Mouse (Mus musculus) lung, embryonic 16.5 days (tissue): ENCODE data around the gene Erh. TPM values are rescaled to one million over a fixed set of nuclear protein-coding genes. Genes with fewer than 3 reads are reported as not detected.
A peak's percentile ranks its signal among the peaks of the same experiment; 100 is the strongest.

Source experiments
- ATAC-seq: fragments of 200-750 bp; cut with Nextera tagmentation; 2 replicates; pipeline ENCODE4 v1.8.0; 2017; ENCODE audit warnings: low read depth, mild to moderate bottlenecking, moderate library complexity
- H3K27ac ChIP-seq: fragments of 300-500 bp; sonication (generic); 2 replicates; pipeline ENCODE4 v1.5.1; 2014; ENCODE audit warnings: mild to moderate bottlenecking, control low read depth, low read length
- H3K27me3 ChIP-seq: fragments of 300-500 bp; sonication (generic); 2 replicates; pipeline ENCODE4 v1.6.1; 2014; ENCODE audit warnings: low read depth, low read length, mixed read lengths; ENCODE audit not compliant: control insufficient read depth, insufficient read depth
- H3K36me3 ChIP-seq: fragments of 300-500 bp; sonication (generic); 2 replicates; pipeline ENCODE4 v1.6.1; 2014; ENCODE audit warnings: low read length; ENCODE audit not compliant: control insufficient read depth, insufficient read depth
- H3K4me1 ChIP-seq: fragments of 300-500 bp; sonication (generic); replicated peaks from 2 replicates; pipeline ENCODE4 v1.6.1; 2014; ENCODE audit warnings: low read length, mixed read lengths; ENCODE audit not compliant: control insufficient read depth, insufficient read depth
- H3K4me2 ChIP-seq: fragments of 300-500 bp; sonication (generic); 2 replicates; pipeline ENCODE4 v1.6.1; 2014; ENCODE audit warnings: low read depth, low read length, control low read depth
- H3K4me3 ChIP-seq: fragments of 300-500 bp; sonication (generic); 2 replicates; pipeline ENCODE4 v1.5.1; 2014; ENCODE audit warnings: mild to moderate bottlenecking, low read length, control low read depth
- H3K9ac ChIP-seq: fragments of 300-500 bp; sonication (generic); 2 replicates; pipeline ENCODE4 v1.6.1; 2014; ENCODE audit warnings: low read length, control low read depth
- H3K9me3 ChIP-seq: fragments of 300-500 bp; sonication (generic); 2 replicates; pipeline ENCODE4 v1.6.1; 2016; ENCODE audit warnings: low read length; ENCODE audit not compliant: control insufficient read depth
- WGBS: fragments of 180-500 bp; shearing (Covaris S2); extraction: QIAGEN DNeasy Blood & Tissue Kit; methylation state at CpG from one replicate; pipeline ENCODE4 v1.1.7; 2014; 5-methylcytosine and 5-hydroxymethylcytosine counted together
- polyA plus RNA-seq: library from polyadenylated mRNA; unstranded; fragments of >200 nt; fragmentation: Nextera tagmentation; extraction: Ambion mirVana; gene quantifications from 2 replicates; pipeline ENCODE4 v1.2.1, GENCODE M21; 2015

Erh gene
- polyA plus RNA-seq, result 272 and 278 TPM in 2 replicates

GRCm38 (mm10) chr12:80643693-80644505, at the start of gene Erh, which contains the start of gene Slc39a9:
Gene Erh, minus strand, starts transcription at chr12:80644341.
Gene Slc39a9, plus strand, starts transcription at chr12:80643883.
- WGBS, result under 1% methylated on average over 50 of the region's 50 CpGs
- Histone ChIP-seq H3K4me1 (peaks cover 26% of the 10 kb centered on the region), H3K9ac (peak within 1 kb of the TSS; percentile 98), H3K27me3 (no peaks in the 10 kb centered on the region), H3K4me2 (peak within 1 kb of the TSS; percentile 93), H3K36me3 (peaks cover 17% of the 10 kb centered on the region), H3K4me3 (peak within 1 kb of the TSS; percentile 95), H3K27ac (peak within 1 kb of the TSS; percentile 78), H3K9me3 (no peaks in the 10 kb centered on the region)
- ATAC-seq, result peak; percentile 97

- 0 out of 2 replicates have a peak, but pooled peaks have one; percentile 6 for ATAC-seq
- H3K4me2 ChIP-seq, result peak overlapping the region; percentile 70
- no peaks in the 10 kb centered on the region for H3K36me3 ChIP-seq
- H3K9ac ChIP-seq, result no peak overlapping the region
- H3K4me3 ChIP-seq, result no peak overlapping the region
- H3K27ac ChIP-seq, result no peak overlapping the region
- peaks cover 22% of the 10 kb centered on the region for H3K27me3 ChIP-seq
- H3K9me3 ChIP-seq, result no peaks in the 10 kb centered on the region
- H3K4me1 ChIP-seq, result peaks cover 23% of the 10 kb centered on the region
- 38% methylated on average over 2 of the region's 2 CpGs for WGBS
Observed at GRCm38 (mm10) chr12:80693700-80694099, 49.6 kb upstream of the Erh start.

GRCm38 (mm10) chr12:80692269-80692972, 48.3 kb upstream of the Erh start, which contains the start of gene Plekhd1:
Gene Plekhd1, plus strand, starts transcription at chr12:80692591.
- Histone ChIP-seq H3K27ac (peak within 1 kb of the TSS; percentile 62), H3K27me3 (peaks cover 22% of the 10 kb centered on the region), H3K9ac (peak within 1 kb of the TSS; percentile 60), H3K4me3 (peak within 1 kb of the TSS; percentile 47), H3K36me3 (no peaks in the 10 kb centered on the region), H3K4me1 (peaks cover 28% of the 10 kb centered on the region), H3K4me2 (peak within 1 kb of the TSS; percentile 70), H3K9me3 (no peaks in the 10 kb centered on the region)
- WGBS, result under 1% methylated on average over 47 of the region's 52 CpGs
- ATAC-seq, result peak; percentile 81

GRCm38 (mm10) chr12:80691671-80692091, 47.5 kb upstream of the Erh start:
- H3K4me2 ChIP-seq, result peak overlapping the region; percentile 70
- ATAC-seq, result peak; percentile 42
- peak overlapping the region; percentile 62 for H3K27ac ChIP-seq
- no peaks in the 10 kb centered on the region for H3K9me3 ChIP-seq
- H3K36me3 ChIP-seq, result no peaks in the 10 kb centered on the region
- H3K9ac ChIP-seq, result no peak overlapping the region; the same call in 1 of the 2 replicates
- peaks cover 31% of the 10 kb centered on the region for H3K4me1 ChIP-seq
- H3K27me3 ChIP-seq, result peaks cover 22% of the 10 kb centered on the region
- peak overlapping the region; percentile 47 for H3K4me3 ChIP-seq
- WGBS, result 9% methylated on average over 12 of the region's 12 CpGs

- no peak for ATAC-seq
- no peaks in the 10 kb centered on the region for H3K36me3 ChIP-seq
- 49% methylated on average over 5 of the region's 5 CpGs for WGBS
- H3K4me3 ChIP-seq, result no peak overlapping the region
- H3K27me3 ChIP-seq, result peaks cover 21% of the 10 kb centered on the region
- H3K4me1 ChIP-seq, result peaks cover 31% of the 10 kb centered on the region
- no peak overlapping the region for H3K9ac ChIP-seq
- H3K4me2 ChIP-seq, result no peak overlapping the region
- no peaks in the 10 kb centered on the region for H3K9me3 ChIP-seq
- H3K27ac ChIP-seq, result no peak overlapping the region
Observed at GRCm38 (mm10) chr12:80689696-80690095, 45.6 kb upstream of the Erh start.

GRCm38 (mm10) chr12:80687788-80688211, 43.7 kb upstream of the Erh start:
- H3K27ac ChIP-seq, result peak overlapping the region; percentile 58; the same call in 1 of the 2 replicates
- no peaks in the 10 kb centered on the region for H3K36me3 ChIP-seq
- peaks cover 21% of the 10 kb centered on the region for H3K4me1 ChIP-seq
- H3K9me3 ChIP-seq, result no peaks in the 10 kb centered on the region
- no peak overlapping the region for H3K9ac ChIP-seq
- ATAC-seq, result peak; percentile 66; the same call in 1 of the 2 replicates
- H3K4me3 ChIP-seq, result peak overlapping the region; percentile 7; the same call in 1 of the 2 replicates
- peak overlapping the region; percentile 41 for H3K4me2 ChIP-seq
- WGBS, result 31% methylated on average over 10 of the region's 10 CpGs
- H3K27me3 ChIP-seq, result peaks cover 16% of the 10 kb centered on the region

- Histone ChIP-seq H3K36me3 (peaks cover 3% of the 10 kb centered on the region; the same call in 1 of the 2 replicates), H3K27me3 (no peaks in the 10 kb centered on the region), H3K4me1 (peaks cover 8% of the 10 kb centered on the region), H3K27ac (no peak overlapping the region), H3K9ac (no peak overlapping the region), H3K4me3 (no peak overlapping the region), H3K9me3 (no peaks in the 10 kb centered on the region), H3K4me2 (no peak overlapping the region)
- no peak for ATAC-seq
- 85% methylated on average over 3 of the region's 3 CpGs for WGBS
Observed at GRCm38 (mm10) chr12:80684316-80684715, 40.2 kb upstream of the Erh start.

- 73% methylated on average over 3 of the region's 3 CpGs for WGBS
- no peaks in the 10 kb centered on the region for H3K9me3 ChIP-seq
- no peak for ATAC-seq
- no peak overlapping the region for H3K27ac ChIP-seq
- H3K27me3 ChIP-seq, result no peaks in the 10 kb centered on the region
- no peak overlapping the region for H3K9ac ChIP-seq
- H3K4me2 ChIP-seq, result no peak overlapping the region
- no peak overlapping the region for H3K4me3 ChIP-seq
- peaks cover 4% of the 10 kb centered on the region; the same call in 1 of the 2 replicates for H3K36me3 ChIP-seq
- H3K4me1 ChIP-seq, result peaks cover 8% of the 10 kb centered on the region
Observed at GRCm38 (mm10) chr12:80683554-80683953, 39.4 kb upstream of the Erh start.

GRCm38 (mm10) chr12:80681340-80681739, 37.2 kb upstream of the Erh start:
- Histone ChIP-seq H3K36me3 (peaks cover 7% of the 10 kb centered on the region), H3K27me3 (no peaks in the 10 kb centered on the region), H3K4me1 (no peaks in the 10 kb centered on the region), H3K9me3 (no peaks in the 10 kb centered on the region), H3K4me3 (no peak overlapping the region), H3K27ac (no peak overlapping the region), H3K4me2 (no peak overlapping the region), H3K9ac (no peak overlapping the region)
- ATAC-seq, result no peak
- 84% methylated on average over 1 of the region's 1 CpGs for WGBS
